Mouse (Mus musculus) frontal cortex, postnatal 36 days (tissue): ENCODE measurements around the gene Mgat1.
"Not testable (repeated sequence)": the region's sequence is repeated elsewhere in the genome, so short reads cannot be mapped to it uniquely, and the experiment has no call there.

Experiments used
- DNase-seq, 2 experiments: peaks; one replicate each; pipeline ENCODE4 v3.0.0; 2022; ENCODE audit warnings: low spot score in 2 of 2

Mgat1 gene

GRCm38 (mm10) chr11:49264081-49264480 lies 20.1 kb downstream of the Mgat1 start:
- DNase-seq = no peak

GRCm38 (mm10) chr11:49264622-49265021 lies 20.6 kb downstream of the Mgat1 start:
- DNase-seq = no peak

DNA sequence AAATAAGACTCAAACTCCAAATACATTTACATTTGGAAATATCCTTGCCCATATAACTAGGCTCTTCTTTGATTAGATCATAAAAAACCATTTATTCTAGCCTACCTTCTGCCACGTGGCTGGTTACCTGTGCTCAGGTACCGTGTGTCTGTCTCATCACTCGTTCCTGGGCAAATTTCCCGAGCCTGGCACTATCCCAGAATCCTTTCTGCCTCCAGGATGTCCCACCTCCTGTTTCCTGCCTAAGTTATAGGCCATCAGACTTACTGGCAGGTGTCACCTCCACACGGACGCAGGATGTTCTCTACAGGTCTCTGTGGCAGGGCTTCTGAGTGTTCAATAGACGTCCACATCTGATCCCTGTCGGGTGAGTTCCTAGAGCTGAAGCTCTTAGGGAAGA lies 21.1 kb downstream of the Mgat1 start:
- no peak for DNase-seq

DNA sequence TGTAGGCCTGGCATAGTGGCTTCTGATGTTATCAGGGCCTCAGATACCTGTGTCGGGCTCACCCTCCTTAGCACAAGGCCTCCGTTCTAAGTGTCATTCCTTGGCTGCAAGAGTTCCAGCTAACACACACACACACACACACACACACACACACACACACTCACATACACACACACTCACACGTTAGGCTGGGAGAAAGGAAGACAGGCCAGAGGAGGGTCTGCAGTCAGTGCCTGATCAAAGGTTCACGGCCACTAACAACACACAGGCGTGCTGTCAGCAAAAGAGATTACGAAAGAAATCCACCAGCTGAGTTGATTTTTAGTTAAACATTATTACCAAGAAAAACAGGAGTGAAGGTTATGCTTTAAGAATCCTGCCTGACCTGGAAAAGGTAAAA lies 22.7 kb downstream of the Mgat1 start:
- DNase-seq = no peak

- no peak for DNase-seq
Observed at GRCm38 (mm10) chr11:49267316-49267715, 23.3 kb downstream of the Mgat1 start.

DNA sequence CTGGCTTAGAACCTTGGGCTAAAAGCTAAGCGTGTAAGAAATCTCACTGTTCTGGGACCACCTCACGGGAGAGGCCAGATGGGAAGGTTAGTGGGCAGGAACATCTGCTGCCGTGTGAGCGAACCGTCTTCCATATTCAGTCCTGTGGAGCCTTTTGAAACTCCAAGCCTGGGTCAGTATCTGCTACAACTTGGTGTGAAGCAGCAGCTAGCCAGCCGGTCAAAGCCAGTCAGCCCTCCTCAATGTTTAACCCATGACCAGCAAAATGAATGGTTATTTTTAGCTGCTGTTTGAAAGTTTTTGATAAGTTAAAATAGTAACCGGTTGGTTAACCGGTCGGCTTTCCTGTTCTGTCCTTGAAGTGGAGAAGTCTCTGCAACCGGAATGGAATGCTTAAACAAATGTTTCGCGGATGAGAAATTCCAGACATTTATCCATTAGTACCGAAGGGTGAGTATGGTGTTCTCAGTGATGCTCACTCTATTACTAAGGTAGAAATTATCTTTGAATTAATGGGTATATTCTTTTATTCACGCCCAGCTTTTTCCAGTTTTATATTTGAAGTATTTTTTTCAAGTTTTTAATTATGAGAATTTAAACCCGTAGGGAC lies 24.1 kb downstream of the Mgat1 start:
- no peak for DNase-seq

DNA sequence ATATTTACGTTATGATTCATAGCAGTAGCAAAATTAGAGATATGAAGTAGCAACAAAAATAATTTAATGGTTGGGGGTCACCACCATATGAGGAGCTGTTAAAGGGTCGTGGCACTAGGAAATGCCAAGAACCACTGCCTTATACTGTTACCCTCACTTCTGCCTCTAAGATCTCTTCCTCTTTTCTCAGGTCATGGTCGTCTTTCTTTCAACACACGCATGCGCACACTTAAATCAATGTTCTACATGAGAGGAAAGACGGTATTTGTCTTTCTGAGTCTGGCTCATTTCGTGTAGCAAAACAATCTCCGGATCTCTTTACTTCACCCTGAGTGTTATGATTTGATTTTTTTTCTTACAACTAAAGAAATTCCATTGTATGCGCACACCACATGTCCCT lies 25.8 kb downstream of the Mgat1 start:
- no peak for DNase-seq

GRCm38 (mm10) chr11:49270368-49270767 lies 26.4 kb downstream of the Mgat1 start:
- DNase-seq = no peak

GRCm38 (mm10) chr11:49271334-49271733 lies 27.3 kb downstream of the Mgat1 start:
- DNase-seq = peak in 1 of 2 experiments; percentile 46

- no peak for DNase-seq
Observed at GRCm38 (mm10) chr11:49273834-49274519, 30.0 kb downstream of the Mgat1 start.

- no peak for DNase-seq
Observed at GRCm38 (mm10) chr11:49278222-49278621, 34.2 kb downstream of the Mgat1 start, which contains the start of gene Olfr1393. Gene Olfr1393 (plus strand): TSS chr11:49278304.

DNA sequence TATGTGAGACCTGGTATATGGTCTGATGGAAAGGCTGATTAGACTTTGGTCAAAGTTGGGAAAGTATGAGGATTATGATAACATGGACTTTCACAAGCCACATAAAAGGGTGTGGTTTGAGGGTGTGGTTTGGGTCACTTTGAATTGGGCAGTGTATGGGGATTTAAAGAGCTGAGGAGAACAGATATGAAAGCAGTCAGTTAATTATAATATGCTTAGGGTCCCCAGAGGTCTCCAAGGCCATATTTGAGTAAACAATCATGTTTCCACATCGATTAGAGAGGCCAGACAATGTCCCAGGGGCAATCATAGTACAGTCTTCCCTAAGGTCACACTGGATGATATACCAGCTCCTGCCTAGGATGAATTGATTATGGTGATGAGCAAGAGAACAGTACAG lies 41.0 kb downstream of the Mgat1 start, which contains the start of gene Olfr1392:
TSS of gene Olfr1392 (plus strand) at position 301 of the 400 bp plus-strand sequence.
- DNase-seq = not testable (repeated sequence)

DNA sequence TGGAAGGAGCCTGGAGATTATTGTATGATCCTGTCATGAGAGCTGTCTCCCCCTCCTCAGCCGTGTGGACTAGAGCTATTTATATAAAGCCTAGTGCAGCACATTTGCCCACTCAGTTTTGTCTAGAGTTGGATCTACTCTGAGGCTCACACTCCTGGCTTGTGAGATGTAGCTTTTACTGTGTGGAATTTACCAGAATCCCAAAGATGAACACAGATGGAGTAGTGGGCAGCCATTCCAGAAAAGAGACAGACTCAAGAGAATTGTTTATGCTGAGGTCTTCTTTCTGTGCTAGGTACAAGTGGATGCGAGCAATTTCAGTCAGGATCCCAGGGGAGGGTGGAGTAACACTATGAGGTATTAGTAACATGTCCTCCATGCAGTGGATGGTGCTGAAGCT lies 43.3 kb downstream of the Mgat1 start:
- peak; percentile 24 to 69 for DNase-seq

- peak; percentile 54 to 77 for DNase-seq
Observed at GRCm38 (mm10) chr11:49292777-49293176, 48.8 kb downstream of the Mgat1 start.

- no peak for DNase-seq
Observed at GRCm38 (mm10) chr11:49304441-49304840, 60.5 kb downstream of the Mgat1 start, which contains the start of gene Olfr10. Gene Olfr10 (plus strand): TSS chr11:49304741.

GRCm38 (mm10) chr11:49308547-49308946 lies 64.6 kb downstream of the Mgat1 start:
- not testable (repeated sequence) for DNase-seq
